Mouse (Mus musculus) ovary, adult 18-20 months (tissue): Measurements from ENCODE around the gene 4930447C04Rik.
A peak's percentile ranks its signal among the peaks of the same experiment; 100 is the strongest.

ENCODE experiments used
- DNase-seq: peaks from one replicate; pipeline ENCODE4 v3.0.0; 2022; ENCODE audit warnings: low spot score, mixed read lengths

4930447C04Rik gene

GRCm38 (mm10) chr12:72837302-72837701 lies 103.3 kb downstream of the 4930447C04Rik start:
- no peak for DNase-seq

GRCm38 (mm10) chr12:72835518-72836015 lies 105.0 kb downstream of the 4930447C04Rik start:
- DNase-seq, result no peak

GRCm38 (mm10) chr12:72834773-72835517 lies 105.6 kb downstream of the 4930447C04Rik start:
- no peak for DNase-seq

- peak; percentile 8 for DNase-seq
These were observed 108.7 kb downstream of the 4930447C04Rik start for GRCm38 (mm10) chr12:72831711-72832432.
